24 mouse cellular contexts compared by ENCODE assay signal in genomic region chr1:88391632-88392031, GRCm38 (mm10). TPM values are rescaled to one million over a fixed set of nuclear protein-coding genes. Genes with fewer than 3 reads are reported as not detected.
DNase-seq lines count a peak whose midpoint lies in the region.
"Had no signal": no experiment of that assay in that cellular context is flagged by ENCODE, and none has a peak within 500 bp of the region (broad histone marks: within the 10 kb centered on the region; RNA-seq: fewer than 3 reads in every experiment).

No protein-coding gene starts in this region.

- H3K36me3 ChIP-seq in heart, embryonic 10.5 days, result no peaks in the 10 kb centered on the region
- H3K36me3 ChIP-seq: forebrain, embryonic 10.5 days; heart, embryonic 13.5 days had no signal

- no peaks in the 10 kb centered on the region for H3K4me1 ChIP-seq in heart, embryonic 10.5 days
- H3K4me1 ChIP-seq: forebrain, embryonic 10.5 days; forebrain, embryonic 13.5 days; heart, embryonic 13.5 days had no signal

- H3K4me3 ChIP-seq in heart, embryonic 10.5 days, result no peak overlapping the region
- H3K4me3 ChIP-seq: forebrain, embryonic 10.5 days; forebrain, embryonic 13.5 days; gastrocnemius, adult 2 months; heart, embryonic 13.5 days had no signal

- H3K27ac ChIP-seq in heart, embryonic 10.5 days, result no peak overlapping the region
- H3K27ac ChIP-seq: forebrain, embryonic 10.5 days; forebrain, embryonic 13.5 days; gastrocnemius, adult 2 months; heart, embryonic 13.5 days; hindbrain, embryonic 14.5 days; hindbrain, postnatal 0 days had no signal

- H3K9me3 ChIP-seq in heart, embryonic 10.5 days, result no peaks in the 10 kb centered on the region
- H3K9me3 ChIP-seq: forebrain, embryonic 10.5 days; forebrain, embryonic 13.5 days; heart, embryonic 13.5 days had no signal

- no peaks in the 10 kb centered on the region for H3K27me3 ChIP-seq in heart, embryonic 10.5 days (ENCODE audit: insufficient read depth, poor library complexity, severe bottlenecking)
- H3K27me3 ChIP-seq: forebrain, embryonic 13.5 days; heart, embryonic 13.5 days had no signal

- 64% methylated on average over 4 of the region's 4 CpGs for WGBS in heart, embryonic 10.5 days

- DNase-seq in cerebellum, adult 18-20 months, result peak; percentile 41 to 60
- no peak for DNase-seq in cerebellum, postnatal 25 days
- peak; percentile 34 for DNase-seq in heart, adult 11 months
- no peak for DNase-seq in heart, embryonic 10.5 days (ENCODE audit: low spot score)
- peak; percentile 50 for DNase-seq in cerebellum, adult 9-11 months
- no peak for DNase-seq in lung, postnatal 36 days
- DNase-seq: adrenal gland, adult 8-10 months; adrenal gland, postnatal 25 days; gastrocnemius, adult 2 months; gastrocnemius, postnatal 14 days; heart, adult 18-20 months; heart, postnatal 14 days; heart, postnatal 4 days; kidney, adult 18-20 months; kidney, adult 9 months had no signal

RNA-seq across cellular contexts. Expression of gene Spp2, which starts 15.1 kb away (rescaled TPM):
- 0.28 and 7.4 TPM in 2 replicates for polyA plus RNA-seq in heart, embryonic 10.5 days (2016; fragmentation: Nextera tagmentation; extraction: Ambion mirVana)
- polyA plus RNA-seq: C2C12; CD4-positive, CD25-positive, alpha-beta regulatory T cell, adult 4 months; forebrain, embryonic 10.5 days; forebrain, embryonic 13.5 days; hindbrain, embryonic 11.5 days; inflammation-experienced regulatory T-cells, adult 6 months had no signal

Comparison
In these comparisons a context has a peak if more than half of its experiments do, and no peak if none do; other contexts are left out.
1. DNase-seq: peak in cerebellum, adult 18-20 months (2 of 2), heart, adult 11 months (single experiment) and cerebellum, adult 9-11 months (single experiment); none in cerebellum, postnatal 25 days (0 of 2), heart, embryonic 10.5 days (single experiment) and lung, postnatal 36 days (single experiment).